Mouse (Mus musculus): Measurements from ENCODE around the gene Meis1.
A peak's percentile ranks its signal among the peaks of the same experiment; 100 is the strongest.

The Meis1 gene

GRCm38 (mm10) chr11:18988637-18989263 lies 30.0 kb downstream of the Meis1 start:
- no peak for DNase-seq

GRCm38 (mm10) chr11:18983813-18984212 lies 35.0 kb downstream of the Meis1 start:
- DNase-seq, result no peak

GRCm38 (mm10) chr11:18983294-18983693 lies 35.5 kb downstream of the Meis1 start:
- no peak for DNase-seq

- DNase-seq, result no peak
Measured at GRCm38 (mm10) chr11:18982331-18982730, 36.5 kb downstream of the Meis1 start.

GRCm38 (mm10) chr11:18981367-18981766 lies 37.4 kb downstream of the Meis1 start:
- DNase-seq, result no peak

GRCm38 (mm10) chr11:18980615-18981014 lies 38.2 kb downstream of the Meis1 start:
- DNase-seq, result no peak

- DNase-seq, result no peak
Measured at GRCm38 (mm10) chr11:18975087-18975486, 43.7 kb downstream of the Meis1 start.

- no peak for DNase-seq
Measured at GRCm38 (mm10) chr11:18973808-18974207, 45.0 kb downstream of the Meis1 start.

GRCm38 (mm10) chr11:18972968-18973367 lies 45.8 kb downstream of the Meis1 start:
- DNase-seq, result no peak

GRCm38 (mm10) chr11:18971551-18971950 lies 47.2 kb downstream of the Meis1 start:
- peak; percentile 28 for DNase-seq

- no peak for DNase-seq
Measured at GRCm38 (mm10) chr11:18969920-18970336, 48.9 kb downstream of the Meis1 start.

GRCm38 (mm10) chr11:18964418-18964817 lies 54.4 kb downstream of the Meis1 start:
- DNase-seq, result no peak

- DNase-seq, result no peak
Measured at GRCm38 (mm10) chr11:18963202-18964136, 55.3 kb downstream of the Meis1 start.

GRCm38 (mm10) chr11:18959465-18959864 lies 59.3 kb downstream of the Meis1 start:
- no peak for DNase-seq

- peak; percentile 66 for DNase-seq
Measured at GRCm38 (mm10) chr11:18957805-18958770, 60.7 kb downstream of the Meis1 start.

- DNase-seq, result no peak
Measured at GRCm38 (mm10) chr11:18957097-18957804, 61.5 kb downstream of the Meis1 start.

GRCm38 (mm10) chr11:18955969-18956368 lies 62.8 kb downstream of the Meis1 start:
- no peak for DNase-seq

- no peak for DNase-seq
Measured at GRCm38 (mm10) chr11:18954852-18955251, 63.9 kb downstream of the Meis1 start.

- DNase-seq, result no peak
Measured at GRCm38 (mm10) chr11:18953892-18954291, 64.9 kb downstream of the Meis1 start.

- no peak for DNase-seq
Measured at GRCm38 (mm10) chr11:18948600-18949295, 70.0 kb downstream of the Meis1 start.

- peak; percentile 32 for DNase-seq
Measured at GRCm38 (mm10) chr11:18947434-18947833, 71.4 kb downstream of the Meis1 start.

- no peak for DNase-seq
Measured at GRCm38 (mm10) chr11:18945778-18946177, 73.0 kb downstream of the Meis1 start.
